Mouse (Mus musculus): Measurements from ENCODE around the gene Rps25. TPM values are rescaled to one million over a fixed set of nuclear protein-coding genes. Genes with fewer than 3 reads are reported as not detected.
A peak's percentile ranks its signal among the peaks of the same experiment; 100 is the strongest.
"Not testable (repeated sequence)": the region's sequence is repeated elsewhere in the genome, so short reads cannot be mapped to it uniquely, and the experiment has no call there.

The Rps25 gene
- polyA plus RNA-seq (2014; fragmentation: Nextera tagmentation; extraction: Ambion mirVana) = 2,445 and 2,627 TPM in 2 replicates

- under 1% methylated on average over 48 of the region's 51 CpGs for WGBS
Measured at GRCm38 (mm10) chr9:44406906-44407751, at the start of gene Rps25, which contains the start of gene Trappc4. Rps25 (plus strand) TSS chr9:44407139. Trappc4 (minus strand) TSS chr9:44407600.

DNA sequence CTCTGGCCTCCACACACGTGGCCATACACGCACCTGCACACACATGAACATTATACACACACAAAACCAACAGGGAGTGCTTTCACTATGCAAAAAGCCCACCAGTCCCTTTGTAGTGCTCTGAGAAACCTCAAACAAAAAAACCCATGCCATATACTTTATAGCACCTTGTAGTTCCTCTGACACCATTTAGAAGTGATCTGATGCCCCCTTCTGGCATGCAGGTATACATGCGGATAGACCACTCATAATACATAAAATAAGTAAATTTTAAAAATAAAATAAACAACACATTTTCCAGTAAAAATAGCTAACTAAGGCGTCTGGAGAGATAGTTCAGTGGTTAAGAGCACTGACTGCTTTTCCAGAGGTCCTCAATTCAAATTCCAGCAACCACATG is 49.7 kb upstream of the Rps25 start:
- no peak overlapping the region for H3K4me3 ChIP-seq (ENCODE audit: low read depth, low read length)
- peaks cover 70% of the 10 kb centered on the region for H3K36me3 ChIP-seq (ENCODE audit: control insufficient read depth, insufficient read depth, low read length)
- no peaks in the 10 kb centered on the region for H3K9me3 ChIP-seq (ENCODE audit: control insufficient read depth, low read length)
- H3K27ac ChIP-seq (replicated peaks; ENCODE audit: low read depth, low read length) = no peak overlapping the region
- ATAC-seq (ENCODE audit: low read depth) (no peak), DNase-seq (ENCODE audit: low spot score) (peak; percentile 66)
- no peaks in the 10 kb centered on the region for H3K27me3 ChIP-seq (replicated peaks; ENCODE audit: control insufficient read depth, insufficient read depth, low read length)
- peaks cover 5% of the 10 kb centered on the region; the same call in 1 of the 2 replicates for H3K4me1 ChIP-seq (ENCODE audit: control insufficient read depth, insufficient read depth, low read length)
- no peak overlapping the region for H3K9ac ChIP-seq (ENCODE audit: low read depth, low read length)
- no peak overlapping the region for H3K4me2 ChIP-seq (ENCODE audit: low read depth, low read length)
- WGBS = 82% methylated on average over 4 of the region's 4 CpGs

More at GRCm38 (mm10) chr9:44406906-44407751, at the start of gene Rps25, which contains the start of gene Trappc4:
- Histone ChIP-seq H3K9ac (ENCODE audit: low read depth, low read length) (peak within 1 kb of the TSS; percentile 91), H3K4me1 (ENCODE audit: control insufficient read depth, insufficient read depth, low read length) (0 out of 2 replicates have a peak, but pooled peaks cover 6% of the 10 kb centered on the region), H3K36me3 (ENCODE audit: control insufficient read depth, insufficient read depth, low read length) (peaks cover 68% of the 10 kb centered on the region), H3K27me3 (replicated peaks; ENCODE audit: control insufficient read depth, insufficient read depth, low read length) (no peaks in the 10 kb centered on the region), H3K27ac (replicated peaks; ENCODE audit: low read depth, low read length) (peak within 1 kb of the TSS; percentile 97), H3K9me3 (ENCODE audit: control insufficient read depth, low read length) (no peaks in the 10 kb centered on the region), H3K4me2 (ENCODE audit: low read depth, low read length) (peak within 1 kb of the TSS; percentile 64), H3K4me3 (ENCODE audit: low read depth, low read length) (peak within 1 kb of the TSS; percentile 73)
- ATAC-seq (ENCODE audit: low read depth) (peak; percentile 96), DNase-seq (ENCODE audit: low spot score) (peak; percentile 98)

- Histone ChIP-seq H3K4me2 (ENCODE audit: low read depth, low read length) (peak within 1 kb of the TSS; percentile 59), H3K36me3 (ENCODE audit: control insufficient read depth, insufficient read depth, low read length) (peaks cover 29% of the 10 kb centered on the region), H3K4me1 (ENCODE audit: control insufficient read depth, insufficient read depth, low read length) (peaks cover 5% of the 10 kb centered on the region; the same call in 1 of the 2 replicates), H3K9ac (ENCODE audit: low read depth, low read length) (peak within 1 kb of the TSS; percentile 90), H3K27me3 (replicated peaks; ENCODE audit: control insufficient read depth, insufficient read depth, low read length) (no peaks in the 10 kb centered on the region), H3K9me3 (ENCODE audit: control insufficient read depth, low read length) (no peaks in the 10 kb centered on the region), H3K27ac (replicated peaks; ENCODE audit: low read depth, low read length) (peak within 1 kb of the TSS; percentile 73), H3K4me3 (ENCODE audit: low read depth, low read length) (peak within 1 kb of the TSS; percentile 91)
- DNase-seq (ENCODE audit: low spot score) (peak; percentile 98), ATAC-seq (ENCODE audit: low read depth) (peak; percentile 94)
- WGBS = under 1% methylated on average over 41 of the region's 44 CpGs
Measured at GRCm38 (mm10) chr9:44361190-44361917, 45.6 kb upstream of the Rps25 start, which contains the start of gene Vps11. Vps11 (minus strand) TSS chr9:44361670.

GRCm38 (mm10) chr9:44361931-44362330 is 45.0 kb upstream of the Rps25 start:
- DNase-seq (ENCODE audit: low spot score); H3K9me3 ChIP-seq (ENCODE audit: control insufficient read depth, low read length); H3K4me1 ChIP-seq (ENCODE audit: control insufficient read depth, insufficient read depth, low read length); H3K27me3 ChIP-seq (replicated peaks; ENCODE audit: control insufficient read depth, insufficient read depth, low read length); ATAC-seq (ENCODE audit: low read depth): not testable (repeated sequence)
- WGBS = 48% methylated on average over 4 of the region's 4 CpGs
- Histone ChIP-seq H3K27ac (replicated peaks; ENCODE audit: low read depth, low read length) (peak overlapping the region; percentile 61), H3K4me3 (ENCODE audit: low read depth, low read length) (peak overlapping the region; percentile 91), H3K9ac (ENCODE audit: low read depth, low read length) (peak overlapping the region; percentile 90), H3K36me3 (ENCODE audit: control insufficient read depth, insufficient read depth, low read length) (peaks cover 23% of the 10 kb centered on the region), H3K4me2 (ENCODE audit: low read depth, low read length) (peak overlapping the region; percentile 59)

- WGBS = 61% methylated on average over 3 of the region's 3 CpGs
- Histone ChIP-seq H3K4me3 (ENCODE audit: low read depth, low read length) (no peak overlapping the region), H3K9ac (ENCODE audit: low read depth, low read length) (no peak overlapping the region), H3K27me3 (replicated peaks; ENCODE audit: control insufficient read depth, insufficient read depth, low read length) (no peaks in the 10 kb centered on the region), H3K9me3 (ENCODE audit: control insufficient read depth, low read length) (no peaks in the 10 kb centered on the region), H3K4me2 (ENCODE audit: low read depth, low read length) (no peak overlapping the region), H3K4me1 (ENCODE audit: control insufficient read depth, insufficient read depth, low read length) (peaks cover 5% of the 10 kb centered on the region; the same call in 1 of the 2 replicates), H3K36me3 (ENCODE audit: control insufficient read depth, insufficient read depth, low read length) (peaks cover 5% of the 10 kb centered on the region), H3K27ac (replicated peaks; ENCODE audit: low read depth, low read length) (no peak overlapping the region)
- DNase-seq (ENCODE audit: low spot score) = no peak
- no peak for ATAC-seq (ENCODE audit: low read depth)
Measured at GRCm38 (mm10) chr9:44364480-44364879, 42.5 kb upstream of the Rps25 start.

GRCm38 (mm10) chr9:44373386-44373785 is 33.6 kb upstream of the Rps25 start:
- Histone ChIP-seq H3K4me2 (ENCODE audit: low read depth, low read length) (no peak overlapping the region), H3K4me3 (ENCODE audit: low read depth, low read length) (no peak overlapping the region), H3K27ac (replicated peaks; ENCODE audit: low read depth, low read length) (no peak overlapping the region), H3K36me3 (ENCODE audit: control insufficient read depth, insufficient read depth, low read length) (no peaks in the 10 kb centered on the region), H3K9ac (ENCODE audit: low read depth, low read length) (no peak overlapping the region), H3K4me1 (ENCODE audit: control insufficient read depth, insufficient read depth, low read length) (no peaks in the 10 kb centered on the region), H3K9me3 (ENCODE audit: control insufficient read depth, low read length) (no peaks in the 10 kb centered on the region), H3K27me3 (replicated peaks; ENCODE audit: control insufficient read depth, insufficient read depth, low read length) (no peaks in the 10 kb centered on the region)
- ATAC-seq (ENCODE audit: low read depth) = no peak
- DNase-seq (ENCODE audit: low spot score) = no peak

- no peak overlapping the region for H3K4me2 ChIP-seq (ENCODE audit: low read depth, low read length)
- no peak for ATAC-seq (ENCODE audit: low read depth)
- H3K27ac ChIP-seq (replicated peaks; ENCODE audit: low read depth, low read length) = no peak overlapping the region
- no peak overlapping the region for H3K4me3 ChIP-seq (ENCODE audit: low read depth, low read length)
- H3K9ac ChIP-seq (ENCODE audit: low read depth, low read length) = no peak overlapping the region
- no peaks in the 10 kb centered on the region for H3K9me3 ChIP-seq (ENCODE audit: control insufficient read depth, low read length)
- H3K27me3 ChIP-seq (replicated peaks; ENCODE audit: control insufficient read depth, insufficient read depth, low read length) = no peaks in the 10 kb centered on the region
- H3K4me1 ChIP-seq (ENCODE audit: control insufficient read depth, insufficient read depth, low read length) = peaks cover 13% of the 10 kb centered on the region
- H3K36me3 ChIP-seq (ENCODE audit: control insufficient read depth, insufficient read depth, low read length) = peaks cover 7% of the 10 kb centered on the region
- no peak for DNase-seq (ENCODE audit: low spot score)
- WGBS = 91% methylated on average over 6 of the region's 6 CpGs
Measured at GRCm38 (mm10) chr9:44376141-44376540, 30.8 kb upstream of the Rps25 start.

DNA sequence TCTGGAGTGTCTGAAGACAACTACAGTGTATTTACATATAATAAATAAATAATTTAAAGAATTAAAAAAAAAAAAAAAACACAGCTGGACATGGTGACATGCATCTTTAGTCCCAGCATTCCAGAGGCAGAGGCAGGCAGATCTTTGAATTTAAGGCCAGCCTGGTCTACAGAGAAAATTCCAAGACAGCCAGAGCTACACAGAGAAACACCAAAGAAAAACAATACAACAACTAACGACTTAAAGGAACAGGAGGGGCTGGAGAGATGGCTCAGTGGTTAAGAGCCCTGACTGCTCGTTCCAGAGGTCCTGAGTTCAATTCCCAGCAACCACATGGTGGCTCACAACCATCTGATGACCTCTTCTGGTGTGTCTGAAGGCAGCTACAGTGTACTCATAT is 29.6 kb upstream of the Rps25 start:
- not testable (repeated sequence) for H3K4me3 ChIP-seq (ENCODE audit: low read depth, low read length); H3K27ac ChIP-seq (replicated peaks; ENCODE audit: low read depth, low read length); H3K4me2 ChIP-seq (ENCODE audit: low read depth, low read length); ATAC-seq (ENCODE audit: low read depth); DNase-seq (ENCODE audit: low spot score); H3K27me3 ChIP-seq (replicated peaks; ENCODE audit: control insufficient read depth, insufficient read depth, low read length); H3K9me3 ChIP-seq (ENCODE audit: control insufficient read depth, low read length); H3K9ac ChIP-seq (ENCODE audit: low read depth, low read length)
- Histone ChIP-seq H3K4me1 (ENCODE audit: control insufficient read depth, insufficient read depth, low read length) (peaks cover 13% of the 10 kb centered on the region), H3K36me3 (ENCODE audit: control insufficient read depth, insufficient read depth, low read length) (peaks cover 18% of the 10 kb centered on the region)
- 85% methylated on average over 2 of the region's 2 CpGs for WGBS
